Mouse (Mus musculus) ES-E14 (cell line): ENCODE measurements around the gene Zfp26. TPM values are rescaled to one million over a fixed set of nuclear protein-coding genes. Genes with fewer than 3 reads are reported as not detected.

Experiments
- DNase-seq: peaks from one replicate; pipeline ENCODE4 v3.0.0-alpha.2; 2013; ENCODE audit warnings: low read depth, low spot score
- H3K27ac ChIP-seq: 2 replicates; pipeline ENCODE4 v1.5.1; 2012; ENCODE audit warnings: low read depth, mild to moderate bottlenecking, low read length, moderate library complexity, mixed read lengths; ENCODE audit not compliant: poor library complexity, insufficient read depth, severe bottlenecking
- H3K36me3 ChIP-seq: 2 replicates; pipeline ENCODE4 v1.6.1; 2012; ENCODE audit warnings: mild to moderate bottlenecking, low read length, moderate library complexity, mixed read lengths; ENCODE audit not compliant: control insufficient read depth, poor library complexity, insufficient read depth, severe bottlenecking
- H3K4me1 ChIP-seq, 2 experiments: fragments of 150-350 bp in 1 of 2; sonication (generic) in 1 of 2; 2 replicates each; pipeline ENCODE4 v1.6.1; 2012; ENCODE audit warnings: low read length in 2 of 2, mild to moderate bottlenecking in 1 of 2, mixed read lengths in 1 of 2; ENCODE audit not compliant: control insufficient read depth in 2 of 2, insufficient read depth in 2 of 2, poor library complexity in 1 of 2
- H3K4me3 ChIP-seq, 2 experiments: fragments of 150-350 bp in 1 of 2; sonication (generic) in 1 of 2; 2 replicates each; pipeline ENCODE4 v1.5.1; 2012; ENCODE audit warnings: low read length in 2 of 2, low read depth in 1 of 2, mild to moderate bottlenecking in 1 of 2, mixed read lengths in 1 of 2; ENCODE audit not compliant: insufficient read depth in 1 of 2, poor library complexity in 1 of 2, severe bottlenecking in 1 of 2
- H3K9ac ChIP-seq: 2 replicates; pipeline ENCODE4 v1.6.1; 2012; ENCODE audit warnings: low read depth, mild to moderate bottlenecking, low read length, mixed read lengths; ENCODE audit not compliant: poor library complexity, insufficient read depth, severe bottlenecking
- H3K9me3 ChIP-seq: fragments of 150-350 bp; sonication (generic); 2 replicates; pipeline ENCODE4 v1.6.1; 2012; ENCODE audit warnings: low read depth, mild to moderate bottlenecking, low read length; ENCODE audit not compliant: control insufficient read depth, insufficient read depth
- CHD2 ChIP-seq: IDR thresholded peaks from 2 replicates; pipeline ENCODE4 v1.6.1; 2014; ENCODE audit warnings: mild to moderate bottlenecking, low read depth, low read length, inconsistent platforms
- HCFC1 ChIP-seq: IDR thresholded peaks from 2 replicates; pipeline ENCODE4 v1.6.1; 2012; ENCODE audit warnings: low read length, inconsistent platforms, borderline replicate concordance; ENCODE audit not compliant: insufficient read depth
- MAFK ChIP-seq: IDR thresholded peaks from 2 replicates; pipeline ENCODE4 v1.6.1; 2014; ENCODE audit warnings: mild to moderate bottlenecking, low read depth, low read length, inconsistent platforms; ENCODE audit not compliant: insufficient read depth
- ZC3H11A ChIP-seq: IDR thresholded peaks from 2 replicates; pipeline ENCODE4 v1.6.1; 2012; ENCODE audit warnings: low read depth, mild to moderate bottlenecking, inconsistent platforms, low read length, borderline replicate concordance
- ZNF384 ChIP-seq: IDR thresholded peaks from 2 replicates; pipeline ENCODE4 v1.6.1; 2012; ENCODE audit warnings: low read depth, low read length, inconsistent platforms
- in situ Hi-C, 2 experiments: fragments of 600-800 bp; cut with MboI; formaldehyde crosslinking; loops; one replicate each; pipeline ENCODE4 v1.15.1; 2025; ENCODE audit warnings: low sequenced_read_pairs in 2 of 2, inconsistent platforms in 1 of 2; ENCODE audit not compliant: unreplicated experiment in 2 of 2
- total RNA-seq: library from RNA; depleted of rRNA; stranded (reverse); fragments of 300-350 nt; gene quantifications from 2 replicates; pipeline ENCODE4 v1.2.3, GENCODE M21; 2012; rRNA removed

Zfp26 gene
- 18.3 and 19.9 TPM in 2 replicates for total RNA-seq

DNA sequence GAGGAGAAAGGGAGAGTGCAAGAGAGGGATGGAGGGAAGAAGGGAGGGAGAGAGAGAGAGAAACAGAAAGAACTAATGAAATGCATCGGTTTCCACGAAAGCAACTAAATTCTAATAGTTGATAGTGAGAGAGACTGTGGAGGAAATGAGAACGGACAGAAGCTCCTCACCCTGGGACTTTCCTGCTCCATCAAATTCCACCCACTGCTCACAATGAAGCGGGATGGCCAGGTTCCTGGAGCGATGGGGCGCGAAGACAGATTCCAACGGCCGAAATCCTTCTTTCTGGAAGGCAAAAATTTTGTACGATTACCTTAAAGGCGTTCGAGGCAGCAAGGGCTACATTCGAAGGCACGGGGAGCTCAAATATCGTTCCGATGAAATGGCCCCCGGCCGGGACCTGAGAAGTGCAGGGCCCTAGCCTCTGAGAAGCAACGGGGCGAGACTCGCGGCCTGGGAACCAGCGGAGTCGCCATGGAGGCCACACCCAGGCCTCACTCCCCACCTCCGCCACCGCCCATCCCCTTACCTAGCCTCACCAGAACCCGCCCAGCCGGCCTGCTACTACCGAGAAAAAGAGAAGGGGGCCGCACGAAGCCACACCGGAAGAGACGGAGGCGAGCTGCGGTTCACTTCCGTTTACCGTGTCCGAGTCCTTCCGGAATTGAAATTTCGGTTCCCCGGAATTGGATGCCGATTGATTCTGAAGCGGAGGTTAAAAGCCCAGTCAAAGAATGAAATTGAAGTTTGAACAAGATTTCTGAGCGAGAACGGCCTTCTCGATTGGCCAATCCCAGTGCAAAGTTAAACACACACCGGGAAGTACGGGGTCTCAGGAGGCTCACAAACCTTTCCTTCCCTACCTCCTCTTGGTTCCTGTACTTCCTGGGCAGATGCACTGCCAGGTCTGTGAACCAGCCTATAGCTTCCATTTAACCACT lies at the start of gene Zfp26:
TSS of gene Zfp26 (minus strand) at position 786 of the 941 bp plus-strand sequence.
- Histone ChIP-seq H3K9me3 (no peaks in the 10 kb centered on the region), H3K36me3 (peaks cover 2% of the 10 kb centered on the region; the same call in 1 of the 2 replicates), H3K9ac (peak within 1 kb of the TSS; percentile 64), H3K4me1 (peaks cover 0 to 2% of the 10 kb centered on the region in 2 experiments; a peak in 1 of 4 replicates), H3K4me3 (peak within 1 kb of the TSS; percentile 67 to 94), H3K27ac (peak within 1 kb of the TSS; percentile 4; the same call in 1 of the 2 replicates)
- in situ Hi-C loops: loop anchor here in 1 of 2 experiments (25.0 kb wide), 1 partner anchor 178 kb away; the partner anchor contains the start of genes Fbxl12 and Ubl5
- peak; percentile 77 for DNase-seq
- no peak for TF ChIP-seq ZNF384
- TF ChIP-seq HCFC1: 0 out of 2 replicates have a peak, but pooled peaks have one; percentile 36
- no peak for TF ChIP-seq CHD2

DNA sequence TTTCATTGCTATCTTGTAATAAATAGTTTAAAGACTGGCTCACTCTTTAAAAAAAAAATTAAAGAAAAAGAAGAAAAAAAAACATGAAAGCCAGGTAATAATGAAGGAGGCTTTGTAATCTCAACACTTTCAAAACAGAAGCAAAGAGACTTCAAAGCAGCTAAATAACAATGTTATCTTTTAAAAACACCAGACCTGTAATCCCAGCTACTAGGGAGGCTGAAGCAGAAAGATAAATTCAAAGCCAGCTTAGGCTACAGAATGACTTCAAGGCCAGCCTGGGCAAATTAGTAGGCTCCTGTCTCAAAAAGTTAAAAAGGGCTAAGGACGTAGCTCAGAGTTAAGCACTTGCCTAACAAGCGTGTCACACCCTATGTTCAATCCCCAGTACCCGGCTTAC lies 49.7 kb upstream of the Zfp26 start:
- H3K9ac ChIP-seq: no peak overlapping the region
- TF ChIP-seq ZC3H11A: no peak
- H3K4me1 ChIP-seq: peaks cover 0 to 4% of the 10 kb centered on the region in 2 experiments; a peak in 1 of 4 replicates
- in situ Hi-C loops: no loop called here
- peaks cover 20% of the 10 kb centered on the region for H3K36me3 ChIP-seq
- H3K9me3 ChIP-seq: no peaks in the 10 kb centered on the region
- no peak for DNase-seq
- H3K27ac ChIP-seq: no peak overlapping the region
- no peak overlapping the region for H3K4me3 ChIP-seq

DNA sequence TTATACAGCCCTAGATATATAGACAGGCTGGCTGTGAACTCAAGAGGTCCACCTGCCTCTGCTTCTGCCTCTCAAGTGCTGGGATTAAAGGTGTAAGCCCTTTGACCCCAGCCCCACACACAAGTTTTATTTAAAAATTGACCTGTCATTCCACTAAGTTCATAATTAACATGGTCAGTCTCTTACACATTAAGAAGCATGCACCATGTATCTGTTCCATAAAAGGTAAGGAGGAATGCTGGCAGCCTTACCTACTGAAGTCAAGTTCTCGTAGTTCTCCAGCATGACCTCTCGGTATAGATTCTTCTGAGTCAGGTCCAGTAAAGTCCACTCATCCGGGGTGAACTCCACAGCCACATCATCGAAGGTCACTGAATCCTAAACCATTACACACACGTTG lies 44.8 kb upstream of the Zfp26 start:
- in situ Hi-C loops: no loop called here
- peaks cover 4 to 13% of the 10 kb centered on the region in 2 experiments for H3K4me1 ChIP-seq
- no peaks in the 10 kb centered on the region for H3K9me3 ChIP-seq
- no peak overlapping the region for H3K4me3 ChIP-seq
- no peak for DNase-seq
- H3K27ac ChIP-seq: no peak overlapping the region
- TF ChIP-seq MAFK (no peak), ZNF384 (no peak), HCFC1 (no peak)
- H3K9ac ChIP-seq: no peak overlapping the region
- H3K36me3 ChIP-seq: peaks cover 25% of the 10 kb centered on the region

DNA sequence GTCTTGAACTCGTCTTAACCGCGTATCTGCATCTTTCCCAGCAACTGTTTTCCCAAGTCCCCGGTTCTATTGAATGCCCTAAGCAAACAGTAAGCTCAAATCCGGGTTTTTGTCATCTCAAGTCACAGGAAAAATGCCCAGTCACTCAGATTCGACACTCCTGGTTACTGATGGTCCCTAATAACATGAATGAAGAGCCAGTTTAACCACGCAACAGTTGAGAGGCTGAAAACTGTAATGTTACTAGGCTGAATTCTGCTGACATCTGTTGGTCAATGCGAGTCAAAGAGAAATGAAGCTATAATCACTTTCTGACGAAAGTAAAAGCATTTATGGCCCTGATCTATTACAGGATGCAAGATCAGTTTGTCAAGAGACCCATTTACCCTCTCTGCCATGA lies 33.3 kb upstream of the Zfp26 start:
- no peaks in the 10 kb centered on the region for H3K9me3 ChIP-seq
- peak; percentile 7 for DNase-seq
- H3K9ac ChIP-seq: peak overlapping the region; percentile 90
- TF ChIP-seq MAFK: no peak
- no peak for TF ChIP-seq ZC3H11A
- no peak for TF ChIP-seq HCFC1
- TF ChIP-seq ZNF384: no peak
- TF ChIP-seq CHD2: no peak
- peaks cover 7% of the 10 kb centered on the region; the same call in 1 of the 2 replicates for H3K36me3 ChIP-seq
- H3K4me3 ChIP-seq: peak overlapping the region; percentile 90 to 99
- H3K4me1 ChIP-seq: no peaks in the 10 kb centered on the region
- no peak overlapping the region for H3K27ac ChIP-seq
- in situ Hi-C loops: no loop called here
